Mouse (Mus musculus) CH12.LX (cell line): Measurements from ENCODE around the gene Pik3cb. TPM values are rescaled to one million over a fixed set of nuclear protein-coding genes. Genes with fewer than 3 reads are reported as not detected.

ENCODE experiments used
- DNase-seq: peaks from one replicate; pipeline ENCODE4 v3.0.0-alpha.2; 2013; ENCODE audit errors: extremely low read depth
- H3K27ac ChIP-seq: 2 replicates; pipeline ENCODE4 v1.5.1; 2012; ENCODE audit warnings: low read depth, mild to moderate bottlenecking, control low read depth, moderate library complexity; ENCODE audit not compliant: insufficient read depth
- H3K27me3 ChIP-seq: replicated peaks from 2 replicates; pipeline ENCODE3; 2012; ENCODE audit warnings: inconsistent platforms
- H3K36me3 ChIP-seq, 2 experiments: replicated peaks in 1 of 2; 2 replicates each; pipeline versions ENCODE3 to v1.6.1; 2012; ENCODE audit warnings: inconsistent platforms in 1 of 2, low read length in 1 of 2, mild to moderate bottlenecking in 1 of 2, mixed read lengths in 1 of 2, moderate library complexity in 1 of 2; ENCODE audit not compliant: control insufficient read depth in 1 of 2, insufficient read depth in 1 of 2
- H3K4me1 ChIP-seq, 2 experiments: 2 replicates each; pipeline ENCODE4 v1.6.1; 2012; ENCODE audit warnings: inconsistent platforms in 1 of 2, moderate library complexity in 1 of 2; ENCODE audit not compliant: insufficient read depth in 2 of 2, control insufficient read depth in 1 of 2
- H3K4me2 ChIP-seq: 2 replicates; pipeline ENCODE4 v1.6.1; 2012; ENCODE audit warnings: low read depth, mild to moderate bottlenecking, control low read depth; ENCODE audit not compliant: poor library complexity, insufficient read depth, severe bottlenecking
- H3K4me3 ChIP-seq, 3 experiments: fragments of 150-350 bp in 1 of 3; sonication (generic) in 1 of 3; replicated peaks in 1 of 3; 2 replicates each; pipeline versions ENCODE3 to v1.5.1; 2011 to 2012; ENCODE audit warnings: low read depth in 2 of 3, low read length in 2 of 3, mild to moderate bottlenecking in 2 of 3, moderate library complexity in 2 of 3, control low read depth in 1 of 3, improper control_type of control experiment in 1 of 3, inconsistent platforms in 1 of 3, mixed read lengths in 1 of 3; ENCODE audit not compliant: poor library complexity in 1 of 3
- H3K79me2 ChIP-seq: replicated peaks from 2 replicates; pipeline ENCODE4 v1.6.1; 2012; ENCODE audit warnings: mild to moderate bottlenecking, moderate library complexity; ENCODE audit not compliant: control insufficient read depth, poor library complexity, insufficient read depth, severe bottlenecking; ENCODE audit errors: extremely low read depth
- H3K9ac ChIP-seq: 2 replicates; pipeline ENCODE4 v1.6.1; 2012; ENCODE audit warnings: low read depth, mild to moderate bottlenecking, control low read depth, moderate library complexity; ENCODE audit not compliant: insufficient read depth
- H3K9me3 ChIP-seq: replicated peaks from 2 replicates; pipeline ENCODE3; 2012; ENCODE audit warnings: low read length, inconsistent platforms, mixed read lengths
- BHLHE40 ChIP-seq: IDR thresholded peaks from 2 replicates; pipeline ENCODE4 v1.6.1; 2011; ENCODE audit warnings: mild to moderate bottlenecking, low read depth, low read length, improper control_type of control experiment
- CHD1 ChIP-seq: IDR thresholded peaks from 2 replicates; pipeline ENCODE4 v1.6.1; 2012; ENCODE audit warnings: low read depth, low read length, improper control_type of control experiment, inconsistent platforms
- CHD2 ChIP-seq: IDR thresholded peaks from 2 replicates; pipeline ENCODE4 v1.6.1; 2011; ENCODE audit warnings: low read length, improper control_type of control experiment
- CTCF ChIP-seq, 2 experiments: IDR thresholded peaks in 1 of 2; conservative IDR thresholded peaks in 1 of 2; 2 replicates each; pipeline ENCODE4 v1.5.1; 2011 to 2012; ENCODE audit warnings: low read depth in 2 of 2, low read length in 2 of 2, improper control_type of control experiment in 1 of 2, inconsistent platforms in 1 of 2, mild to moderate bottlenecking in 1 of 2, moderate library complexity in 1 of 2
- ELF1 ChIP-seq: IDR thresholded peaks from 2 replicates; pipeline ENCODE4 v1.6.1; 2014; ENCODE audit warnings: low read depth, mild to moderate bottlenecking, inconsistent platforms, low read length, improper control_type of control experiment
- EP300 ChIP-seq: IDR thresholded peaks from 2 replicates; pipeline ENCODE4 v1.6.1; 2011; ENCODE audit warnings: low read length, improper control_type of control experiment
- ETS1 ChIP-seq: conservative IDR thresholded peaks from 2 replicates; pipeline ENCODE4 v1.6.1; 2012; ENCODE audit warnings: low read depth, mild to moderate bottlenecking, inconsistent platforms, low read length, improper control_type of control experiment, moderate library complexity
- HCFC1 ChIP-seq: IDR thresholded peaks from 2 replicates; pipeline ENCODE4 v1.6.1; 2012; ENCODE audit warnings: low read depth, mild to moderate bottlenecking, inconsistent platforms, low read length, improper control_type of control experiment
- IRF4 ChIP-seq: IDR thresholded peaks from 2 replicates; pipeline ENCODE4 v1.6.1; 2014; ENCODE audit warnings: low read depth, mild to moderate bottlenecking, inconsistent platforms, low read length, improper control_type of control experiment
- JUND ChIP-seq: conservative IDR thresholded peaks from 2 replicates; pipeline ENCODE4 v1.6.1; 2011; ENCODE audit warnings: low read depth, low read length, improper control_type of control experiment
- KAT2A ChIP-seq: IDR thresholded peaks from 2 replicates; pipeline ENCODE4 v1.6.1; 2012; ENCODE audit warnings: low read length, improper control_type of control experiment, inconsistent platforms; ENCODE audit not compliant: insufficient replicate concordance
- MAZ ChIP-seq: IDR thresholded peaks from 2 replicates; pipeline ENCODE4 v1.6.1; 2012; ENCODE audit warnings: low read depth, mild to moderate bottlenecking, inconsistent platforms, low read length, improper control_type of control experiment, moderate library complexity
- MEF2A ChIP-seq: IDR thresholded peaks from 2 replicates; pipeline ENCODE4 v1.6.1; 2014; ENCODE audit warnings: low read depth, mild to moderate bottlenecking, inconsistent platforms, low read length, improper control_type of control experiment, borderline replicate concordance
- NRF1 ChIP-seq: IDR thresholded peaks from 2 replicates; pipeline ENCODE4 v1.6.1; 2014; ENCODE audit warnings: low read depth, mild to moderate bottlenecking, inconsistent platforms, low read length, improper control_type of control experiment, moderate library complexity
- POLR2AphosphoS2 ChIP-seq: IDR thresholded peaks from 2 replicates; pipeline ENCODE4 v1.6.1; 2011; ENCODE audit warnings: low read depth, low read length, improper control_type of control experiment
- RAD21 ChIP-seq: IDR thresholded peaks from 2 replicates; pipeline ENCODE4 v1.6.1; 2011; ENCODE audit warnings: low read depth, mild to moderate bottlenecking, low read length, improper control_type of control experiment, moderate library complexity
- SIN3A ChIP-seq: IDR thresholded peaks from 2 replicates; pipeline ENCODE4 v1.6.1; 2012; ENCODE audit warnings: low read length, improper control_type of control experiment, inconsistent platforms
- SMC3 ChIP-seq: IDR thresholded peaks from 2 replicates; pipeline ENCODE4 v1.6.1; 2011; ENCODE audit warnings: low read depth, low read length, improper control_type of control experiment
- TCF12 ChIP-seq: IDR thresholded peaks from 2 replicates; pipeline ENCODE4 v1.6.1; 2014; ENCODE audit warnings: low read depth, mild to moderate bottlenecking, inconsistent platforms, low read length, improper control_type of control experiment
- USF2 ChIP-seq: conservative IDR thresholded peaks from 2 replicates; pipeline ENCODE4 v1.6.1; 2011; ENCODE audit warnings: low read depth, low read length, improper control_type of control experiment
- ZC3H11A ChIP-seq: IDR thresholded peaks from 2 replicates; pipeline ENCODE4 v1.6.1; 2012; ENCODE audit warnings: low read depth, mild to moderate bottlenecking, inconsistent platforms, low read length, improper control_type of control experiment
- ZMIZ1 ChIP-seq: IDR thresholded peaks from 2 replicates; pipeline ENCODE4 v1.6.1; 2012; ENCODE audit warnings: low read depth, mild to moderate bottlenecking, inconsistent platforms, low read length, improper control_type of control experiment
- dilution Hi-C: fragments of 300-500 bp; cut with MboI; formaldehyde crosslinking; loops from 2 replicates; pipeline ENCODE4 v1.14.3; 2020; ENCODE audit warnings: low sequenced_read_pairs; ENCODE audit not compliant: extremely low pct_unique_long_range_greater_than_20kb, extremely low pct_ligation_motif_present
- in situ Hi-C: fragments of 300-500 bp; cut with MboI; formaldehyde crosslinking; loops from 3 replicates; pipeline ENCODE4 v1.14.3; 2019; ENCODE audit warnings: low sequenced_read_pairs, low pct_ligation_motif_present, low pct_unique_long_range_greater_than_20kb, mixed read lengths
- polyA plus RNA-seq: library from polyadenylated mRNA; unstranded; fragments of >175 nt; gene quantifications from 2 replicates; pipeline ENCODE4 v1.2.1, GENCODE M21; 2012; ENCODE audit warnings: low read depth; ENCODE audit not compliant: insufficient read length
- total RNA-seq, 2 experiments: library from RNA; depleted of rRNA; stranded (reverse); fragments of 300-350 nt in 1 of 2; fragments of >200 nt in 1 of 2; gene quantifications; 2 replicates each; pipeline ENCODE4 v1.2.3; 2012 to 2014

The Pik3cb gene
- total and polyA plus RNA-seq, 3 experiments, result 1.0 to 3.2 (median 1.0) TPM

DNA sequence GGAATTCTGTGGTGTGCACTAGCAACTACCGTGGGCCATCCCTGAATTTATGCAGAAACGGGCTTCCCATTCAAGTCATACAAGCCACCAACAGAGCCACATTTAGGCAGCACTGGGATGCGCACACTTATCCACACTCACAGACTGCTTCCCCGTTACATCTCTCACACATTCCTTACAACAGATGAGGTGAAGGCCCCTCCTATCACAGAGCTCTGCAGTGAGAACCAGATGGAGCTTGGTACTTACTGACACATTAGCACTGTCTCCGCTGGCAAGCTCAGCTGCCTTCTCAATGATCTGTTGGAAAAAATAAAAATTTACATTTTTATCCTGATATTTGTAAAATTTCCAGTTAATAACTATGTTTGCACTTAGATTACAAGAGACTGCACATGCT, 75.1 kb downstream of the Pik3cb start:
- no peaks in the 10 kb centered on the region for H3K9me3 ChIP-seq
- in situ Hi-C loops (loop anchor here (10.0 kb wide), 2 partner anchors 179 to 389 kb away; partner anchors contain the start of genes Cep70 and Nme9), dilution Hi-C loops (no loop called here)
- no peaks in the 10 kb centered on the region for H3K79me2 ChIP-seq
- H3K4me1 ChIP-seq, result no peaks in the 10 kb centered on the region
- no peak overlapping the region for H3K9ac ChIP-seq
- DNase-seq, result no peak
- no peaks in the 10 kb centered on the region for H3K27me3 ChIP-seq
- no peak overlapping the region for H3K4me3 ChIP-seq
- TF ChIP-seq CHD2 (no peak), ZMIZ1 (no peak), RAD21 (no peak), ELF1 (no peak), EP300 (no peak), KAT2A (no peak), SIN3A (no peak)
- H3K4me2 ChIP-seq, result no peak overlapping the region
- no peak overlapping the region for H3K27ac ChIP-seq
- H3K36me3 ChIP-seq, result peaks cover 4 to 32% of the 10 kb centered on the region in 2 experiments

- dilution Hi-C loops, result no loop called here
- in situ Hi-C loops, result loop anchor here (5.0 to 10.0 kb wide), 3 partner anchors 181 to 391 kb away; partner anchors contain the start of genes Cep70 and Nme9
- Histone ChIP-seq H3K9ac (no peak overlapping the region), H3K27me3 (no peaks in the 10 kb centered on the region), H3K36me3 (peaks cover 0 to 29% of the 10 kb centered on the region in 2 experiments), H3K9me3 (no peaks in the 10 kb centered on the region), H3K79me2 (no peaks in the 10 kb centered on the region), H3K4me1 (no peaks in the 10 kb centered on the region), H3K4me2 (no peak overlapping the region)
- TF ChIP-seq ZC3H11A (0 out of 2 replicates have a peak, but pooled peaks have one; percentile 15), MEF2A (no peak), USF2 (no peak), NRF1 (no peak), ELF1 (no peak), CTCF (conservative IDR thresholded peaks at IDR 0.05 in 1 of 2, IDR thresholded peaks at IDR 0.05 in 1 of 2; ENCODE audit: low read depth in 2 of 2, low read length in 2 of 2) (peak; percentile 6 to 71; a peak in 2 of 4 replicates), POLR2AphosphoS2 (no peak), KAT2A (no peak), ETS1 (no peak), IRF4 (no peak), MAZ (no peak), SMC3 (peak; percentile 55), TCF12 (no peak), CHD1 (no peak), BHLHE40 (no peak), EP300 (no peak), RAD21 (peak; percentile 71), HCFC1 (no peak), JUND (peak; percentile 32; the same call in 1 of the 2 replicates)
- TF ChIP-seq, all 38 proteins: peak for 5
- Histone ChIP-seq H3K4me3 (no peak overlapping the region), H3K27ac (no peak overlapping the region)
- DNase-seq, result peak; percentile 26
These were observed 76.2 kb downstream of the Pik3cb start for GRCm38 (mm10) chr9:99064216-99064615.
